12 mouse cellular contexts compared by ENCODE assay signal in genomic region chr16:77754882-77755281, GRCm38 (mm10).
"Had no signal": no experiment of that assay in that cellular context is flagged by ENCODE, and none has a peak within 500 bp of the region (broad histone marks: within the 10 kb centered on the region; RNA-seq: fewer than 3 reads in every experiment).

No protein-coding gene starts in this region.

- DNase-seq: kidney, adult 8-10 months; kidney, postnatal 25 days; liver; liver, embryonic 13.5 days; liver, postnatal 0 days; right cerebral cortex, postnatal 14 days; thymus, postnatal 36 days had no signal

- H3K27me3 ChIP-seq: limb, embryonic 12.5 days; liver, embryonic 13.5 days; lung, embryonic 15.5 days; megakaryocyte, embryonic 14.5 days; midbrain, embryonic 15.5 days; neural tube, embryonic 13.5 days had no signal

- H3K4me3 ChIP-seq: limb, embryonic 12.5 days; liver, embryonic 13.5 days; lung, embryonic 15.5 days; megakaryocyte, embryonic 14.5 days; midbrain, embryonic 15.5 days; neural tube, embryonic 13.5 days had no signal

- H3K36me3 ChIP-seq: limb, embryonic 12.5 days; liver, embryonic 13.5 days; lung, embryonic 15.5 days; midbrain, embryonic 15.5 days; neural tube, embryonic 13.5 days had no signal
